Mouse (Mus musculus): ENCODE data around the gene Rarres1. TPM values are rescaled to one million over a fixed set of nuclear protein-coding genes. Genes with fewer than 3 reads are reported as not detected.

Rarres1 gene
- polyA plus RNA-seq, 1 experiment from 2014 or later: 2.5 TPM

GRCm38 (mm10) chr3:67524768-67525167 lies 9.4 kb upstream of the Rarres1 start:
- Histone ChIP-seq H3K4me1 (ENCODE audit: control insufficient read depth, insufficient read depth, low read length) (peaks cover 3% of the 10 kb centered on the region), H3K27me3 (ENCODE audit: control insufficient read depth, insufficient read depth, low read length) (no peaks in the 10 kb centered on the region), H3K36me3 (ENCODE audit: control insufficient read depth, insufficient read depth) (no peaks in the 10 kb centered on the region), H3K4me2 (ENCODE audit: low read depth, low read length) (no peak overlapping the region), H3K9ac (ENCODE audit: low read length) (no peak overlapping the region), H3K27ac (ENCODE audit: low read length) (no peak overlapping the region), H3K9me3 (replicated peaks; ENCODE audit: control insufficient read depth, low read length) (no peaks in the 10 kb centered on the region), H3K4me3 (ENCODE audit: low read length) (no peak overlapping the region)
- WGBS: 77% methylated on average over 6 of the region's 6 CpGs
- no peak for ATAC-seq (replicated peaks; ENCODE audit: extremely low read depth, insufficient read depth, low FRiP score)

GRCm38 (mm10) chr3:67522709-67523108 lies 7.4 kb upstream of the Rarres1 start:
- peaks cover 4% of the 10 kb centered on the region; the same call in 1 of the 2 replicates for H3K27me3 ChIP-seq (ENCODE audit: control insufficient read depth, insufficient read depth, low read length)
- H3K4me3 ChIP-seq (ENCODE audit: low read length): no peak overlapping the region
- H3K4me2 ChIP-seq (ENCODE audit: low read depth, low read length): no peak overlapping the region
- no peak overlapping the region for H3K9ac ChIP-seq (ENCODE audit: low read length)
- 77% methylated on average over 8 of the region's 8 CpGs for WGBS
- H3K27ac ChIP-seq (ENCODE audit: low read length): no peak overlapping the region
- no peaks in the 10 kb centered on the region for H3K9me3 ChIP-seq (replicated peaks; ENCODE audit: control insufficient read depth, low read length)
- peaks cover 3% of the 10 kb centered on the region for H3K4me1 ChIP-seq (ENCODE audit: control insufficient read depth, insufficient read depth, low read length)
- H3K36me3 ChIP-seq (ENCODE audit: control insufficient read depth, insufficient read depth): no peaks in the 10 kb centered on the region
- ATAC-seq (replicated peaks; ENCODE audit: extremely low read depth, insufficient read depth, low FRiP score): no peak

- H3K9ac ChIP-seq (ENCODE audit: low read length): no peak overlapping the region
- ATAC-seq (replicated peaks; ENCODE audit: extremely low read depth, insufficient read depth, low FRiP score): no peak
- no peaks in the 10 kb centered on the region for H3K36me3 ChIP-seq (ENCODE audit: control insufficient read depth, insufficient read depth)
- 90% methylated on average over 5 of the region's 5 CpGs for WGBS
- H3K27ac ChIP-seq (ENCODE audit: low read length): no peak overlapping the region
- no peak overlapping the region for H3K4me2 ChIP-seq (ENCODE audit: low read depth, low read length)
- H3K4me1 ChIP-seq (ENCODE audit: control insufficient read depth, insufficient read depth, low read length): peaks cover 3% of the 10 kb centered on the region
- H3K4me3 ChIP-seq (ENCODE audit: low read length): no peak overlapping the region
- H3K9me3 ChIP-seq (replicated peaks; ENCODE audit: control insufficient read depth, low read length): no peaks in the 10 kb centered on the region
- peaks cover 13% of the 10 kb centered on the region for H3K27me3 ChIP-seq (ENCODE audit: control insufficient read depth, insufficient read depth, low read length)
Observed at GRCm38 (mm10) chr3:67520568-67521143, 5.3 kb upstream of the Rarres1 start.

GRCm38 (mm10) chr3:67514801-67515273 lies 486 bp downstream of the Rarres1 start:
- peak; percentile 42; the same call in 1 of the 2 replicates for ATAC-seq (replicated peaks; ENCODE audit: extremely low read depth, insufficient read depth, low FRiP score)
- H3K27me3 ChIP-seq (ENCODE audit: control insufficient read depth, insufficient read depth, low read length): peaks cover 18% of the 10 kb centered on the region
- no peaks in the 10 kb centered on the region for H3K36me3 ChIP-seq (ENCODE audit: control insufficient read depth, insufficient read depth)
- H3K9me3 ChIP-seq (replicated peaks; ENCODE audit: control insufficient read depth, low read length): no peaks in the 10 kb centered on the region
- no peaks in the 10 kb centered on the region; the same call in 1 of the 2 replicates for H3K4me1 ChIP-seq (ENCODE audit: control insufficient read depth, insufficient read depth, low read length)
- no peak overlapping the region for H3K27ac ChIP-seq (ENCODE audit: low read length)
- H3K4me3 ChIP-seq (ENCODE audit: low read length): peak overlapping the region; percentile 74
- 4% methylated on average over 40 of the region's 40 CpGs for WGBS
- H3K9ac ChIP-seq (ENCODE audit: low read length): peak overlapping the region; percentile 75
- H3K4me2 ChIP-seq (ENCODE audit: low read depth, low read length): peak overlapping the region; percentile 100

- Histone ChIP-seq H3K4me1 (ENCODE audit: control insufficient read depth, insufficient read depth, low read length) (no peaks in the 10 kb centered on the region; the same call in 1 of the 2 replicates), H3K36me3 (ENCODE audit: control insufficient read depth, insufficient read depth) (no peaks in the 10 kb centered on the region), H3K4me2 (ENCODE audit: low read depth, low read length) (no peak overlapping the region), H3K4me3 (ENCODE audit: low read length) (no peak overlapping the region), H3K27me3 (ENCODE audit: control insufficient read depth, insufficient read depth, low read length) (peaks cover 14% of the 10 kb centered on the region), H3K9me3 (replicated peaks; ENCODE audit: control insufficient read depth, low read length) (no peaks in the 10 kb centered on the region), H3K27ac (ENCODE audit: low read length) (no peak overlapping the region), H3K9ac (ENCODE audit: low read length) (no peak overlapping the region)
- no peak for ATAC-seq (replicated peaks; ENCODE audit: extremely low read depth, insufficient read depth, low FRiP score)
- WGBS: 1% methylated on average over 5 of the region's 5 CpGs
Observed at GRCm38 (mm10) chr3:67512807-67513206, 2.5 kb downstream of the Rarres1 start.

GRCm38 (mm10) chr3:67508216-67508892 lies 7.0 kb downstream of the Rarres1 start:
- no peak for ATAC-seq (replicated peaks; ENCODE audit: extremely low read depth, insufficient read depth, low FRiP score)
- H3K27ac ChIP-seq (ENCODE audit: low read length): no peak overlapping the region
- WGBS: 80% methylated on average over 10 of the region's 10 CpGs
- H3K4me3 ChIP-seq (ENCODE audit: low read length): no peak overlapping the region
- no peak overlapping the region for H3K4me2 ChIP-seq (ENCODE audit: low read depth, low read length)
- H3K4me1 ChIP-seq (ENCODE audit: control insufficient read depth, insufficient read depth, low read length): no peaks in the 10 kb centered on the region
- no peaks in the 10 kb centered on the region for H3K27me3 ChIP-seq (ENCODE audit: control insufficient read depth, insufficient read depth, low read length)
- H3K9ac ChIP-seq (ENCODE audit: low read length): no peak overlapping the region
- no peaks in the 10 kb centered on the region for H3K36me3 ChIP-seq (ENCODE audit: control insufficient read depth, insufficient read depth)
- H3K9me3 ChIP-seq (replicated peaks; ENCODE audit: control insufficient read depth, low read length): no peaks in the 10 kb centered on the region

- Histone ChIP-seq H3K9me3 (replicated peaks; ENCODE audit: control insufficient read depth, low read length) (no peaks in the 10 kb centered on the region), H3K27ac (ENCODE audit: low read length) (no peak overlapping the region), H3K4me2 (ENCODE audit: low read depth, low read length) (no peak overlapping the region), H3K4me3 (ENCODE audit: low read length) (no peak overlapping the region), H3K4me1 (ENCODE audit: control insufficient read depth, insufficient read depth, low read length) (no peaks in the 10 kb centered on the region), H3K36me3 (ENCODE audit: control insufficient read depth, insufficient read depth) (no peaks in the 10 kb centered on the region), H3K9ac (ENCODE audit: low read length) (no peak overlapping the region), H3K27me3 (ENCODE audit: control insufficient read depth, insufficient read depth, low read length) (no peaks in the 10 kb centered on the region)
- no peak for ATAC-seq (replicated peaks; ENCODE audit: extremely low read depth, insufficient read depth, low FRiP score)
- 80% methylated on average over 2 of the region's 2 CpGs for WGBS
Observed at GRCm38 (mm10) chr3:67505286-67505685, 10.0 kb downstream of the Rarres1 start.

GRCm38 (mm10) chr3:67503878-67504277 lies 11.4 kb downstream of the Rarres1 start:
- WGBS: 18% methylated on average over 3 of the region's 3 CpGs
- ATAC-seq (replicated peaks; ENCODE audit: extremely low read depth, insufficient read depth, low FRiP score): no peak

GRCm38 (mm10) chr3:67499406-67499791 lies 15.9 kb downstream of the Rarres1 start:
- Histone ChIP-seq H3K27me3 (ENCODE audit: control insufficient read depth, insufficient read depth, low read length) (no peaks in the 10 kb centered on the region), H3K36me3 (ENCODE audit: control insufficient read depth, insufficient read depth) (no peaks in the 10 kb centered on the region), H3K4me3 (ENCODE audit: low read length) (no peak overlapping the region), H3K9ac (ENCODE audit: low read length) (no peak overlapping the region), H3K4me2 (ENCODE audit: low read depth, low read length) (no peak overlapping the region), H3K4me1 (ENCODE audit: control insufficient read depth, insufficient read depth, low read length) (no peaks in the 10 kb centered on the region), H3K27ac (ENCODE audit: low read length) (no peak overlapping the region), H3K9me3 (replicated peaks; ENCODE audit: control insufficient read depth, low read length) (no peaks in the 10 kb centered on the region)
- WGBS: 89% methylated on average over 4 of the region's 4 CpGs
- ATAC-seq (replicated peaks; ENCODE audit: extremely low read depth, insufficient read depth, low FRiP score): no peak

More at GRCm38 (mm10) chr3:67503878-67504277, 11.4 kb downstream of the Rarres1 start:
- Histone ChIP-seq H3K4me3 (ENCODE audit: low read length) (no peak overlapping the region), H3K36me3 (ENCODE audit: control insufficient read depth, insufficient read depth) (no peaks in the 10 kb centered on the region), H3K4me1 (ENCODE audit: control insufficient read depth, insufficient read depth, low read length) (no peaks in the 10 kb centered on the region), H3K9ac (ENCODE audit: low read length) (no peak overlapping the region), H3K9me3 (replicated peaks; ENCODE audit: control insufficient read depth, low read length) (no peaks in the 10 kb centered on the region), H3K27me3 (ENCODE audit: control insufficient read depth, insufficient read depth, low read length) (no peaks in the 10 kb centered on the region), H3K4me2 (ENCODE audit: low read depth, low read length) (no peak overlapping the region), H3K27ac (ENCODE audit: low read length) (no peak overlapping the region)
